Mouse (Mus musculus): ENCODE results near the gene Ipo9. TPM values are rescaled to one million over a fixed set of nuclear protein-coding genes. Genes with fewer than 3 reads are reported as not detected.

The Ipo9 gene
- total RNA-seq, 1 experiment from 2014 or later: 36.1 TPM

DNA sequence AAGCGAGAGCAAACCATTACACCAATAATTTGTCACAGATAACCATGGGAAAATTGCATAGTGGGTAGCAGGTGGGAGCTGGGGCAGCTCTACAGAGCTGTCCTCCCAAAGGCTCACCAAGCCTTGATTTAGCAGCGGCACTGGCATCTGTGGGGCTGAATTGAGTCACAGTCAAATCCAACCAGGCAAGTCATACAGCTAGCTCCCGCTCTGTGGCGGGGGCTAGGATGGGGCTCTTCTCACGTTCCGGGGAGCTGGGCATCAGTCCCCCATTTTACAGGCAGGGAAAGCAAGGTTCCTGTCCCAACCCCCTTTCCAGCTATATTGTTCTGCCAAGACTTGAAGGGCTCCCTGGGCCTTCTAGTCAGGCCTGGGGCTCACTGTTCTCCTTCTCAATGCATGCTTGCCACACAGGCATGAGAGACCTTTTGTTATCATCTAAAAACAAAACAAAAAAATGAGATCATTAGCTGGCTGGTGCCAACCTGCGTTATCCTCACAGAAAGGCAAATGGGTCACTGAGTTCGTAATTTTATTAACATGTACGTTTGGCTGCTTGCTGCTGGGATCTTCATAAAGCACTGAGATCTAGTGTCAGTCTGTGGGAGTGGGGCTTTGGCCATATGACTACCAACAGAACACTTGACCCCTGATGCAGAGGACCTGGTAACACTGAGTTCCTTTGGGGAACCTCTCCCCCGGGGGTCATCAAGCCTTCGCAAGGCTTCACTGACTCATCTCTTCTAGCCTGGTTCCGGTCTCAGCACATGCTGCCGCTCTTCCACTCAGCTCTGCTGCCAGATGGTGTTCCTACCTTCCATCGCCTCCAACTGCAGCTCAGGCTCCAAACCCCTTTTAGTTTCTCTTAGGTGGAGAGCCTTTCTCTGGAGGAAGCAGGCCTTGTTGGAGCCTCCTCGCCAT is 50.0 kb downstream of the Ipo9 start:
- no peak for ATAC-seq (replicated peaks in 1 of 2; ENCODE audit: insufficient read depth in 1 of 2, low FRiP score in 2 of 2, low TSS enrichment in 1 of 2, low read depth in 1 of 2, poor library complexity in 2 of 2, severe bottlenecking in 2 of 2)

GRCm38 (mm10) chr1:135379048-135379447 is 51.3 kb downstream of the Ipo9 start:
- no peak for ATAC-seq (replicated peaks in 1 of 2; ENCODE audit: insufficient read depth in 1 of 2, low FRiP score in 2 of 2, low TSS enrichment in 1 of 2, low read depth in 1 of 2, poor library complexity in 2 of 2, severe bottlenecking in 2 of 2)

DNA sequence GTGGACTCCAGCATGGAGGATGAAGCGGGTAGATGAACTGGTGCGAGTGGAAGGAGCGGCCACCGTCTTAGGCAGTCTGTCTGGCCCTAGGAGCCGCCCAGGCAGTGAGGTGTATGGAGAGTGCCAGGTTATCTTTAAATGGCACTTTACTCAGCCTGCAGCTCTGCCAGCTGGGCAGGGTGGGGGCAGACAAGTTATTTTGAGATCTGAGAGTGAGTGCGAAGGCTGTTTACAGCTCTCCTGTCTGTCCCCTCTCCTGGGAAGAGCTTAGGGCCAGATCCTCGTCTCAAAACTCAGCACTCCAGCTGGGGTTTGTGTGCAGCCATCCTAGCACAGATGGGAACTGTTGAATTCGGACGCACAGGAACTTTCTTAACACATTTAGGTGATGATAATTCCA is 51.7 kb downstream of the Ipo9 start:
- 0 out of 4 replicates have a peak, but pooled peaks of 1 of the 2 experiments have one; percentile 1 for ATAC-seq (replicated peaks in 1 of 2; ENCODE audit: insufficient read depth in 1 of 2, low FRiP score in 2 of 2, low TSS enrichment in 1 of 2, low read depth in 1 of 2, poor library complexity in 2 of 2, severe bottlenecking in 2 of 2)

GRCm38 (mm10) chr1:135374868-135375581 is 55.3 kb downstream of the Ipo9 start, which contains the start of gene Shisa4:
TSS of gene Shisa4 (minus strand) at chr1:135375237.
- peak; percentile 10 to 22; a peak in 1 of 4 replicates for ATAC-seq (replicated peaks in 1 of 2; ENCODE audit: insufficient read depth in 1 of 2, low FRiP score in 2 of 2, low TSS enrichment in 1 of 2, low read depth in 1 of 2, poor library complexity in 2 of 2, severe bottlenecking in 2 of 2)

DNA sequence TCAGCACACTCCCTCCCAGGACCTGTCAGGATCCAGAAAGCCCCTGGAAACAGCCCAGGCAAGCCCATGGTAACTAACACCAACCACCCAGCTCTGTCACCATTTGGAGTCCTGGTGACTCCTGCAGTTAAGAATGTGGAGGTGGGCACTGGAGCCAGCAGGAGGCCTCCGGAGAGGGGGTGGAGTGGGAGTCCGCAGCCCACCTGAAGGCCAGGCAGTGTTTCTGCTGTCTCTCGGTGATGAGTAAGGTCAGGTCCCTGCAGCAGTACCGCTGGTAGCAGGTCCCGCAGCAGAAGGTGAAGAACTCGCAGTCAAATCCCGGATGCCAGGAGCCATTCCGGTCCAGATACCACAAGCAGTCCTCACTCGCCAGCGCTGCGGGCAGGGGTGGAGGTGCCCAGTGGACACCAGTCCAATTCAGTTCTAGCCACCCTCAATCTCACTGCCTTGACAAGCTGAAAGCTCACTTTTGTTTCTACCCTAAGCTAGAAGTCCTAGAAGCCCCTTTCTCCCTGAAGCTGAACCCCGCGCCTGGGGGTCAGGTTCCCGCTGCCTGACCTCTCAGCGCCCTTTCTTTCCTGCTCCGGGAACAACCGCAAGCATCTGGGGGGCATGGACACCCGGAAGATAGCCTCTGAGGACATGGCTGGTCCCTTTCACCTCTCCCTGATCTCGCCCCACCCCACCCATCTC is 56.0 kb downstream of the Ipo9 start:
- ATAC-seq (replicated peaks in 1 of 2; ENCODE audit: insufficient read depth in 1 of 2, low FRiP score in 2 of 2, low TSS enrichment in 1 of 2, low read depth in 1 of 2, poor library complexity in 2 of 2, severe bottlenecking in 2 of 2): peak in 1 of 2 experiments; percentile 37; a peak in 2 of 4 replicates

- ATAC-seq (replicated peaks in 1 of 2; ENCODE audit: insufficient read depth in 1 of 2, low FRiP score in 2 of 2, low TSS enrichment in 1 of 2, low read depth in 1 of 2, poor library complexity in 2 of 2, severe bottlenecking in 2 of 2): no peak
Observed at GRCm38 (mm10) chr1:135373171-135373677, 57.1 kb downstream of the Ipo9 start.

DNA sequence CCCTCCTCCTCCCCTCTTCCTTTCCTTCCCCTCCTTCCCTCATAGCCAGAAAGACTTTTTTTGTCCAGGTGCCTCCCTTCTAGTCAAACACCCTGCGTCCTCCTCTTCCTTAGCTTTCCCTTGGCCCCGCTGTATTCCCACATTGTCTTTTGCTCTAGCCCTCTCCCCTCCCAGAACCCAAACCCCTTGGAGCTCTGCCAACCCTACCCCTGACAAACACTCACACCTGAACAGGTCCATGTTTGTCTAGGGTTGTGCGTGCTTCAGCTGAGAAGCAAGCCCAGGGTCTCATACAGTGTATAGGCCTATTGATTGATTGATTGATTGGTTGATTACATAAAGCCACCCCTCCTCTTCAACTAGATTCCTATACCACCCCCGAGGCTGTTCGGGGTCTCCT is 60.9 kb downstream of the Ipo9 start:
- no peak for ATAC-seq (replicated peaks in 1 of 2; ENCODE audit: insufficient read depth in 1 of 2, low FRiP score in 2 of 2, low TSS enrichment in 1 of 2, low read depth in 1 of 2, poor library complexity in 2 of 2, severe bottlenecking in 2 of 2)

DNA sequence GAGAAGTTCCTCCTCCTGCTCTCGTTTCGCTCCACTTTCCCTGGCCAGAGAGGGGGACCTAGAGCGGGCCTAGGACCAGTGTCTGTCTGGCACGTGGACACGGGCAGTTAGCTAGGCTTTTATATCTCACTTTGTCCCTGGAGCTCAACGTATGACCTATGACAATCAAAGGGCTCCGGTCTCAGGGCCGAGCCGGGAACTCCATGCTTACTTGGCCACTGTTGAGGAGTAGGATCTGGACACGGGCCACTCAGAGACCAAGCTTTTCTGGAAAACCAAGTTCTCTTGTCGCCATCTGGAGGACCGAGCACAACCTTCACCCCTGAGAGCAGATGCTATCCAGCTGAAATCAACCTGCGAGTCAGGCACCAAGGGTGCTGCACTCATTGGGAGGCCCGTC is 61.3 kb downstream of the Ipo9 start:
- peak in 1 of 2 experiments; percentile 38; a peak in 1 of 4 replicates for ATAC-seq (replicated peaks in 1 of 2; ENCODE audit: insufficient read depth in 1 of 2, low FRiP score in 2 of 2, low TSS enrichment in 1 of 2, low read depth in 1 of 2, poor library complexity in 2 of 2, severe bottlenecking in 2 of 2)

GRCm38 (mm10) chr1:135368245-135368644 is 62.1 kb downstream of the Ipo9 start:
- peak; percentile 72 to 76 for ATAC-seq (replicated peaks in 1 of 2; ENCODE audit: insufficient read depth in 1 of 2, low FRiP score in 2 of 2, low TSS enrichment in 1 of 2, low read depth in 1 of 2, poor library complexity in 2 of 2, severe bottlenecking in 2 of 2)

DNA sequence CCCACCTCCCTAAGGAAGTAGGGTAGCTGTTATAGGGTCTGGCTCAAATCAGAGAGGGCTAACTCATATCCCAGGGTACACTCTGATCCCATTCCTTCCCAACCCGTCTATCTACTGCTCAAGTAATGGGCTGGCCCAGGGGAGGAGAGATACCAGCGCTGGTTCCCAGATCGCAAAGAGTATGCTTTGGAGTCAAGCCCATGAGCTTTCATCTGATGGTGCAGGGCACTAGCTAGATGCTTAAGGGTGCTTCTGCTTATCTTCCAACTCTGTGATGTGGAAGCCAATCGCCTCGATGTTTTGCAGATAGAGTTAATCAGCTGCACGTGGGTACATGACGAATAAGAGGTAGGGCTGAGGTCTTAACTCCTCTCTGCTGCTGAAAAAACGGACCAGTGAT is 62.7 kb downstream of the Ipo9 start:
- ATAC-seq (replicated peaks in 1 of 2; ENCODE audit: insufficient read depth in 1 of 2, low FRiP score in 2 of 2, low TSS enrichment in 1 of 2, low read depth in 1 of 2, poor library complexity in 2 of 2, severe bottlenecking in 2 of 2): no peak

DNA sequence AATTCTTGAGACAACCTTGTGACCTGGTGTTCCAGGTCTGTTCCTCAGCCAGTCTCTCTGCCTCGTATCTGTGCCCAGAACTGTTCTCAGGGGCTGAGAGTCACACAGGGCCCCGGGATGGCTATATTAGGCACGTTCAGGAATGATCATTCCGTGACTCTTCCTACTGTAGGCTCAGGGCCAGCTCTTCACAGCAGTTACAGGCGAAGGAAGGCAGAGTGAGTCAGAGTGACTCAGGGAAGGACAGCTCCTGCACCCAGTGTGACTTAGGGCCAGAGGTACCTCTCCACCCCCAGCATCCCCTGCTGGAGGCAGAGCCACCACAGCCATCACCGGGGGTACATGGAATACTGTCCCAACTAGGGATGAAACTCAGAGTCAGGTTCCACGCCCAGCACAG is 63.3 kb downstream of the Ipo9 start:
- no peak for ATAC-seq (replicated peaks in 1 of 2; ENCODE audit: insufficient read depth in 1 of 2, low FRiP score in 2 of 2, low TSS enrichment in 1 of 2, low read depth in 1 of 2, poor library complexity in 2 of 2, severe bottlenecking in 2 of 2)

DNA sequence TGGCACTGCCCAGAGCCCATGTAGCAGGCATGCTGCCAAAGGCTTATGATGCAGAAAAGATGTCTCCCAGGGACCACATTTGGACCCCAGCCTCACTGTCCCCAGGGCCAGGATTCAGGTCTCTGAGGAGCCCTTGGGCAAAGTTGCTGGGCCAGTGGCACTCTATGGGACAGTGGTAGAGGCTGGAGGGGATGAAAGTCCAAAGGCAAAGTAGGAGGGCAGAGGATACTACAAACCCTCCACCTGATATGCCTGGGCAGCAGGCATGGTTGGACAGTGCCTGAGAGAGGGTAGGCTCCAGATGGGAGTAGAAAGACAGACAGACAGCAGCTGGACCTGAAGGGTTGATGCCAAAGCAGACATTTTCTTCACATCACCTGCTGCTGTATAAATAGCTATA is 63.9 kb downstream of the Ipo9 start:
- ATAC-seq (replicated peaks in 1 of 2; ENCODE audit: insufficient read depth in 1 of 2, low FRiP score in 2 of 2, low TSS enrichment in 1 of 2, low read depth in 1 of 2, poor library complexity in 2 of 2, severe bottlenecking in 2 of 2): no peak

DNA sequence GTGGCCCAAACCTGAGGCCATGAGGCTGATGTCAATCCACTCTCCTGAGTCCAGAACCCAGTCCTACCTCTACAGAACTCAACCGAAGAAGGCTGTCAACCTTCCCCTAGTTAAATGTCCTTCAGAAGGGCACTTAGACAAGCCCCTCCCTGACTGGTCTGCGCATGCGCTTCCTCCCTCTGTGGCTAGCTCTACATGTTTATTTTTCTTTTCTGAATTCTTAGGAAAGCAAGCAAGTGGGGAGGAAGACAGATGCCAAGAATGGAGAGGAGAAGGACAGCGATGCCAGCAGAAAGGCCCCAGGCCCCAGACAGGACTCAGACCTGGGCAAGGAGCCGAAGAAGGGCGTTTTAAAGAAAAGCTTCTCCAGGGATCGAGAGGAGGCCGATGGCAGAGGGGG is 66.9 kb downstream of the Ipo9 start:
- no peak for ATAC-seq (replicated peaks in 1 of 2; ENCODE audit: insufficient read depth in 1 of 2, low FRiP score in 2 of 2, low TSS enrichment in 1 of 2, low read depth in 1 of 2, poor library complexity in 2 of 2, severe bottlenecking in 2 of 2)

- no peak for ATAC-seq (replicated peaks in 1 of 2; ENCODE audit: insufficient read depth in 1 of 2, low FRiP score in 2 of 2, low TSS enrichment in 1 of 2, low read depth in 1 of 2, poor library complexity in 2 of 2, severe bottlenecking in 2 of 2)
Observed at GRCm38 (mm10) chr1:135362115-135362514, 68.2 kb downstream of the Ipo9 start.

DNA sequence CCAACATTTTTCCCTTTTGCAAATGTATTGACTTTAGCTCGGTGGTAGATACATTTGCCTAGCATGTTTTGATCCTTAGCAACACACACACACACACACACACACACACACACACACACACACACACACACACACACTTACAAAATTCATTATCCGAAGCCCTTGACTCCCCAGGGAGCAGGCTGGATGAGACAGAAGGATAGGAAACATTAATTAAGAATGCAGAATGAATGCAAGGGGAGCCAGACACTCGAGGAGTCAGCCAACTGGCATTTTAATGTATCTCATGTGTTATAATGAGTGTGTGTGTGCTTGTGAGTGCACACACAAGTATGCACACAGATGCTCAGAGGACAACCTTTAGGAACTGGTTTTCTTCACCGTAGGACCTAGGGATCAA is 68.8 kb downstream of the Ipo9 start:
- ATAC-seq (replicated peaks in 1 of 2; ENCODE audit: insufficient read depth in 1 of 2, low FRiP score in 2 of 2, low TSS enrichment in 1 of 2, low read depth in 1 of 2, poor library complexity in 2 of 2, severe bottlenecking in 2 of 2): no peak

- no peak for ATAC-seq (replicated peaks in 1 of 2; ENCODE audit: insufficient read depth in 1 of 2, low FRiP score in 2 of 2, low TSS enrichment in 1 of 2, low read depth in 1 of 2, poor library complexity in 2 of 2, severe bottlenecking in 2 of 2)
Observed at GRCm38 (mm10) chr1:135359071-135359470, 71.2 kb downstream of the Ipo9 start.

DNA sequence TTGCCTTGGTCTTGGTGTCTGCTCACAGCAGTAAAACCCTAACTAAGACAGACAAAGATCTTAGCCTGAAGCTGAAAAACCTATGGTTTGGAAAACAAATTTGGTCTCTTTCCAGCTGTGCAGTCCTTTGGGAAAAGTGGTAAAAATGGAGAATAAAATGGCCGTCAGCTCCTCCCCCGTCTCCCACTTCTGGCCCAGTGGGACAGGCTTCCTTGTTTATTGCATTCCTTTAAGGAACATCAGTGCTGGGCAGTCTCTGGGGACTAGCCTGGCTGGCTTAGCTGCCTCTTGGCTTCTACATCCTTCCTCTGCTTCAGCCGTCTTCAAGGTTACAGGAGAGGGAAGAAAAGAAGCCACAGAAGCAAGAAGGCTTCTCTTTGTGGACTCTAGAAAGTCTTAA is 78.3 kb downstream of the Ipo9 start:
- no peak for ATAC-seq (replicated peaks in 1 of 2; ENCODE audit: insufficient read depth in 1 of 2, low FRiP score in 2 of 2, low TSS enrichment in 1 of 2, low read depth in 1 of 2, poor library complexity in 2 of 2, severe bottlenecking in 2 of 2)

Measured in hematopoietic stem cell, adult 5-6 weeks (primary cell).